Mouse (Mus musculus) CH12.LX (cell line): ENCODE data around the gene Cntfr. TPM values are rescaled to one million over a fixed set of nuclear protein-coding genes. Genes with fewer than 3 reads are reported as not detected.

ENCODE experiments used
- DNase-seq: peaks from one replicate; pipeline ENCODE4 v3.0.0-alpha.2; 2013; ENCODE audit errors: extremely low read depth
- H3K27ac ChIP-seq: 2 replicates; pipeline ENCODE4 v1.5.1; 2012; ENCODE audit warnings: low read depth, mild to moderate bottlenecking, control low read depth, moderate library complexity; ENCODE audit not compliant: insufficient read depth
- H3K27me3 ChIP-seq: replicated peaks from 2 replicates; pipeline ENCODE3; 2012; ENCODE audit warnings: inconsistent platforms
- H3K36me3 ChIP-seq, 2 experiments: replicated peaks in 1 of 2; 2 replicates each; pipeline versions ENCODE3 to v1.6.1; 2012; ENCODE audit warnings: inconsistent platforms in 1 of 2, low read length in 1 of 2, mild to moderate bottlenecking in 1 of 2, mixed read lengths in 1 of 2, moderate library complexity in 1 of 2; ENCODE audit not compliant: control insufficient read depth in 1 of 2, insufficient read depth in 1 of 2
- H3K4me1 ChIP-seq, 2 experiments: 2 replicates each; pipeline ENCODE4 v1.6.1; 2012; ENCODE audit warnings: inconsistent platforms in 1 of 2, moderate library complexity in 1 of 2; ENCODE audit not compliant: insufficient read depth in 2 of 2, control insufficient read depth in 1 of 2
- H3K4me2 ChIP-seq: 2 replicates; pipeline ENCODE4 v1.6.1; 2012; ENCODE audit warnings: low read depth, mild to moderate bottlenecking, control low read depth; ENCODE audit not compliant: poor library complexity, insufficient read depth, severe bottlenecking
- H3K4me3 ChIP-seq, 3 experiments: fragments of 150-350 bp in 1 of 3; sonication (generic) in 1 of 3; replicated peaks in 1 of 3; 2 replicates each; pipeline versions ENCODE3 to v1.5.1; 2011 to 2012; ENCODE audit warnings: low read depth in 2 of 3, low read length in 2 of 3, mild to moderate bottlenecking in 2 of 3, moderate library complexity in 2 of 3, control low read depth in 1 of 3, improper control_type of control experiment in 1 of 3, inconsistent platforms in 1 of 3, mixed read lengths in 1 of 3; ENCODE audit not compliant: poor library complexity in 1 of 3
- H3K79me2 ChIP-seq: replicated peaks from 2 replicates; pipeline ENCODE4 v1.6.1; 2012; ENCODE audit warnings: mild to moderate bottlenecking, moderate library complexity; ENCODE audit not compliant: control insufficient read depth, poor library complexity, insufficient read depth, severe bottlenecking; ENCODE audit errors: extremely low read depth
- H3K9ac ChIP-seq: 2 replicates; pipeline ENCODE4 v1.6.1; 2012; ENCODE audit warnings: low read depth, mild to moderate bottlenecking, control low read depth, moderate library complexity; ENCODE audit not compliant: insufficient read depth
- H3K9me3 ChIP-seq: replicated peaks from 2 replicates; pipeline ENCODE3; 2012; ENCODE audit warnings: low read length, inconsistent platforms, mixed read lengths
- CTCF ChIP-seq, 2 experiments: IDR thresholded peaks in 1 of 2; conservative IDR thresholded peaks in 1 of 2; 2 replicates each; pipeline ENCODE4 v1.5.1; 2011 to 2012; ENCODE audit warnings: low read depth in 2 of 2, low read length in 2 of 2, improper control_type of control experiment in 1 of 2, inconsistent platforms in 1 of 2, mild to moderate bottlenecking in 1 of 2, moderate library complexity in 1 of 2
- E2F4 ChIP-seq: IDR thresholded peaks from 2 replicates; pipeline ENCODE4 v1.6.1; 2011; ENCODE audit warnings: low read depth, low read length, improper control_type of control experiment; ENCODE audit not compliant: insufficient replicate concordance
- EP300 ChIP-seq: IDR thresholded peaks from 2 replicates; pipeline ENCODE4 v1.6.1; 2011; ENCODE audit warnings: low read length, improper control_type of control experiment
- IRF4 ChIP-seq: IDR thresholded peaks from 2 replicates; pipeline ENCODE4 v1.6.1; 2014; ENCODE audit warnings: low read depth, mild to moderate bottlenecking, inconsistent platforms, low read length, improper control_type of control experiment
- JUN ChIP-seq: IDR thresholded peaks from 2 replicates; pipeline ENCODE4 v1.6.1; 2011; ENCODE audit warnings: low read depth, mild to moderate bottlenecking, low read length, improper control_type of control experiment, moderate library complexity; ENCODE audit not compliant: insufficient read depth
- KAT2A ChIP-seq: IDR thresholded peaks from 2 replicates; pipeline ENCODE4 v1.6.1; 2012; ENCODE audit warnings: low read length, improper control_type of control experiment, inconsistent platforms; ENCODE audit not compliant: insufficient replicate concordance
- MAFK ChIP-seq: IDR thresholded peaks from 2 replicates; pipeline ENCODE4 v1.6.1; 2011; ENCODE audit warnings: low read length, improper control_type of control experiment; ENCODE audit not compliant: insufficient replicate concordance
- MAZ ChIP-seq: IDR thresholded peaks from 2 replicates; pipeline ENCODE4 v1.6.1; 2012; ENCODE audit warnings: low read depth, mild to moderate bottlenecking, inconsistent platforms, low read length, improper control_type of control experiment, moderate library complexity
- MXI1 ChIP-seq: IDR thresholded peaks from 2 replicates; pipeline ENCODE4 v1.6.1; 2011; ENCODE audit warnings: mild to moderate bottlenecking, low read depth, low read length, improper control_type of control experiment
- MYC ChIP-seq: IDR thresholded peaks from 2 replicates; pipeline ENCODE4 v1.6.1; 2011; ENCODE audit warnings: low read depth, mild to moderate bottlenecking, improper control_type of control experiment, low read length
- NELFE ChIP-seq: IDR thresholded peaks from 2 replicates; pipeline ENCODE4 v1.6.1; 2011; ENCODE audit warnings: low read depth, low read length, improper control_type of control experiment
- PAX5 ChIP-seq: IDR thresholded peaks from 2 replicates; pipeline ENCODE4 v1.6.1; 2012; ENCODE audit warnings: low read length, inconsistent platforms, mixed read lengths
- SMC3 ChIP-seq: IDR thresholded peaks from 2 replicates; pipeline ENCODE4 v1.6.1; 2011; ENCODE audit warnings: low read depth, low read length, improper control_type of control experiment
- TBP ChIP-seq: conservative IDR thresholded peaks from 2 replicates; pipeline ENCODE4 v1.6.1; 2011; ENCODE audit warnings: low read depth, low read length, improper control_type of control experiment
- TCF12 ChIP-seq: IDR thresholded peaks from 2 replicates; pipeline ENCODE4 v1.6.1; 2014; ENCODE audit warnings: low read depth, mild to moderate bottlenecking, inconsistent platforms, low read length, improper control_type of control experiment
- USF1 ChIP-seq: IDR thresholded peaks from 2 replicates; pipeline ENCODE4 v1.6.1; 2014; ENCODE audit warnings: low read depth, mild to moderate bottlenecking, inconsistent platforms, low read length, improper control_type of control experiment
- USF2 ChIP-seq: conservative IDR thresholded peaks from 2 replicates; pipeline ENCODE4 v1.6.1; 2011; ENCODE audit warnings: low read depth, low read length, improper control_type of control experiment
- ZNF384 ChIP-seq: IDR thresholded peaks from 2 replicates; pipeline ENCODE4 v1.6.1; 2012; ENCODE audit warnings: low read depth, low read length, improper control_type of control experiment, inconsistent platforms
- dilution Hi-C: fragments of 300-500 bp; cut with MboI; formaldehyde crosslinking; loops from 2 replicates; pipeline ENCODE4 v1.14.3; 2020; ENCODE audit warnings: low sequenced_read_pairs; ENCODE audit not compliant: extremely low pct_unique_long_range_greater_than_20kb, extremely low pct_ligation_motif_present
- in situ Hi-C: fragments of 300-500 bp; cut with MboI; formaldehyde crosslinking; loops from 3 replicates; pipeline ENCODE4 v1.14.3; 2019; ENCODE audit warnings: low sequenced_read_pairs, low pct_ligation_motif_present, low pct_unique_long_range_greater_than_20kb, mixed read lengths
- polyA plus RNA-seq: library from polyadenylated mRNA; unstranded; fragments of >175 nt; gene quantifications from 2 replicates; pipeline ENCODE4 v1.2.1, GENCODE M21; 2012; ENCODE audit warnings: low read depth; ENCODE audit not compliant: insufficient read length
- total RNA-seq, 2 experiments: library from RNA; depleted of rRNA; stranded (reverse); fragments of 300-350 nt in 1 of 2; fragments of >200 nt in 1 of 2; gene quantifications; 2 replicates each; pipeline ENCODE4 v1.2.3; 2012 to 2014

The Cntfr gene
- total and polyA plus RNA-seq, 3 experiments: not detected

DNA sequence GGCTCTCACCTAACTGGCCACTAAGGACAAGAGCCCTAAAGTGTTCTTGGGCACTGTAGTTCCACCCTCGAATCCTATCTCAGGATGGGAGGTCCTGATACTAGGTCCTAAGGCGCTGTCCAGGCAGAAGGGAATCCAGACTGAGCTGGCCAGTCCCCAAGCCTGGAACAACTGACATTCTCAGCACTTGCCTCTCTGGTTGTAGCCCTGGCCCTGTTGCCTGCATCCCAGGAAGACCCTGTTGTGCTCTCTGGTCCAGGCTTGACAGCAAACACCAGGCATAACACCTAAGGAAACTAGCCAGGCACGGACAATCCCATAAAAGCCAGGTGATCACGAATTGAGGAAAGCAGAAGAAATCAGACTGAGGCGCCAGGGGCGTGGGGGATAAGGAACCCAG lies 14.1 kb downstream of the Cntfr start:
- Histone ChIP-seq H3K9me3 (no peaks in the 10 kb centered on the region), H3K4me2 (no peak overlapping the region), H3K9ac (no peak overlapping the region)
- no peak for DNase-seq
- in situ Hi-C loops (no loop called here), dilution Hi-C loops (no loop called here)
- no peak for TF ChIP-seq MAFK
- no peak for TF ChIP-seq MXI1
- TF ChIP-seq IRF4: no peak
- TF ChIP-seq MYC: no peak
- TF ChIP-seq TCF12: no peak
- no peak for TF ChIP-seq ZNF384
- no peak for TF ChIP-seq PAX5
- no peak for TF ChIP-seq SMC3
- no peak for TF ChIP-seq NELFE
- no peak for TF ChIP-seq E2F4
- no peak for TF ChIP-seq JUN
- no peak for TF ChIP-seq USF1
- no peak for TF ChIP-seq KAT2A
- no peak for TF ChIP-seq CTCF (conservative IDR thresholded peaks at IDR 0.05 in 1 of 2, IDR thresholded peaks at IDR 0.05 in 1 of 2; ENCODE audit: low read depth in 2 of 2, low read length in 2 of 2)
- TF ChIP-seq TBP: no peak
- TF ChIP-seq USF2: no peak
- TF ChIP-seq, all 38 proteins: peak for 0
- H3K4me3 ChIP-seq: no peak overlapping the region
- H3K4me1 ChIP-seq: no peaks in the 10 kb centered on the region
- peaks cover 48% of the 10 kb centered on the region for H3K27me3 ChIP-seq
- H3K79me2 ChIP-seq: no peaks in the 10 kb centered on the region
- H3K27ac ChIP-seq: no peak overlapping the region
- no peaks in the 10 kb centered on the region for H3K36me3 ChIP-seq

GRCm38 (mm10) chr4:41681947-41682346 lies 14.9 kb downstream of the Cntfr start:
- H3K9me3 ChIP-seq: no peaks in the 10 kb centered on the region
- in situ Hi-C loops: no loop called here
- no peak for DNase-seq

More at GRCm38 (mm10) chr4:41681947-41682346, 14.9 kb downstream of the Cntfr start:
- no peaks in the 10 kb centered on the region for H3K79me2 ChIP-seq
- TF ChIP-seq CTCF (conservative IDR thresholded peaks at IDR 0.05 in 1 of 2, IDR thresholded peaks at IDR 0.05 in 1 of 2; ENCODE audit: low read depth in 2 of 2, low read length in 2 of 2) (no peak), EP300 (no peak), MAZ (no peak)
- TF ChIP-seq, all 38 proteins: peak for 0
- no peak overlapping the region for H3K4me2 ChIP-seq
- H3K9ac ChIP-seq: no peak overlapping the region
- peaks cover 56% of the 10 kb centered on the region for H3K27me3 ChIP-seq
- H3K27ac ChIP-seq: no peak overlapping the region
- dilution Hi-C loops: no loop called here
- no peaks in the 10 kb centered on the region for H3K4me1 ChIP-seq
- no peak overlapping the region for H3K4me3 ChIP-seq
- no peaks in the 10 kb centered on the region for H3K36me3 ChIP-seq
